Mouse (Mus musculus): ENCODE measurements around the gene Nlk.

DNA sequence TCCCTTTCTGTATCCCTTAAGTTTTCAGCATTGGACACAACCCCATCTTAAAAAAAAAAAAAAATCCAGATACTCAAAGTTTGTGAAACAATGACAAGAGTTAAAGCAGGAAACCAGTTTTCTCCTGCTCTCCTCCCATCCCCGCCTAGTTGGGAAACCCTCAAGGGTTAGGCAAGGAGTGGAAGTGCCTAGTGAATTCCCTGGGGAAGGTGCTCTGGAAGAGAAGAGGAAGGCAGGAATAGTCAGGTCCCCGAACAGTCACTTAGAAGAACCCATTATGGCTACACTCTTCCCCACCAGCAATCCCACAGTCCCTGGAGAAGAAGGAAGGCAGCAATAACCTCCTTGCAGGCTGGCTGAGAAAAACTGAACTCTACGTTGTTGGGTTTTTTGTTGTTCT, 2.9 kb downstream of the Nlk start:
- TF ChIP-seq CTCF (IDR thresholded peaks at IDR 0.05; ENCODE audit: low read depth) (no peak), EP300 (IDR thresholded peaks at IDR 0.05; ENCODE audit: low read depth) (no peak)
